Mouse (Mus musculus) embryonic facial prominence, embryonic 13.5 days (tissue): ENCODE measurements around the gene Pafah1b2. TPM values are rescaled to one million over a fixed set of nuclear protein-coding genes. Genes with fewer than 3 reads are reported as not detected.

ENCODE experiments used
- ATAC-seq: fragments of 200-750 bp; cut with Nextera tagmentation; 2 replicates; pipeline ENCODE4 v1.8.0; 2017; ENCODE audit warnings: low read depth; ENCODE audit not compliant: insufficient number of reproducible peaks, insufficient read depth, low FRiP score, low TSS enrichment
- H3K27ac ChIP-seq: fragments of 300-500 bp; sonication (generic); 2 replicates; pipeline ENCODE4 v1.5.1; 2015; ENCODE audit warnings: moderate library complexity, mild to moderate bottlenecking, inconsistent platforms
- H3K27me3 ChIP-seq: fragments of 300-500 bp; sonication (generic); 2 replicates; pipeline ENCODE4 v1.6.1; 2015; ENCODE audit warnings: mild to moderate bottlenecking, inconsistent platforms
- H3K36me3 ChIP-seq: fragments of 300-500 bp; sonication (generic); 2 replicates; pipeline ENCODE4 v1.6.1; 2015; ENCODE audit warnings: mild to moderate bottlenecking, inconsistent platforms
- H3K4me1 ChIP-seq: fragments of 300-500 bp; sonication (generic); 2 replicates; pipeline ENCODE4 v1.6.1; 2015; ENCODE audit warnings: inconsistent platforms
- H3K4me2 ChIP-seq: fragments of 300-500 bp; sonication (generic); 2 replicates; pipeline ENCODE4 v1.6.1; 2015; ENCODE audit warnings: moderate library complexity, mild to moderate bottlenecking, inconsistent platforms
- H3K4me3 ChIP-seq: fragments of 300-500 bp; sonication (generic); 2 replicates; pipeline ENCODE4 v1.5.1; 2015; ENCODE audit warnings: mild to moderate bottlenecking, inconsistent platforms
- H3K9ac ChIP-seq: fragments of 300-500 bp; sonication (generic); 2 replicates; pipeline ENCODE4 v1.6.1; 2015; ENCODE audit warnings: mild to moderate bottlenecking, inconsistent platforms
- H3K9me3 ChIP-seq: fragments of 300-500 bp; sonication (generic); 2 replicates; pipeline ENCODE4 v1.6.1; 2016; ENCODE audit warnings: inconsistent platforms
- WGBS: fragments of 180-500 bp; shearing (Covaris S2); methylation state at CpG from one replicate; pipeline ENCODE4 v1.1.7; 2015; ENCODE audit warnings: mixed read lengths; 5-methylcytosine and 5-hydroxymethylcytosine counted together
- polyA plus RNA-seq: library from polyadenylated mRNA; unstranded; fragments of >200 nt; fragmentation: Nextera tagmentation; extraction: Ambion mirVana; gene quantifications from 2 replicates; pipeline ENCODE4 v1.2.1, GENCODE M21; 2015

Pafah1b2 gene
- polyA plus RNA-seq, 1 experiment from 2014 or later, result 180 TPM

GRCm38 (mm10) chr9:46008931-46009668 lies 3.4 kb downstream of the Pafah1b2 start:
- Histone ChIP-seq H3K27ac (no peak overlapping the region), H3K4me1 (peaks cover 11% of the 10 kb centered on the region), H3K4me3 (no peak overlapping the region), H3K27me3 (no peaks in the 10 kb centered on the region), H3K4me2 (no peak overlapping the region), H3K9me3 (no peaks in the 10 kb centered on the region), H3K36me3 (no peaks in the 10 kb centered on the region), H3K9ac (no peak overlapping the region)
- WGBS, result 67% methylated on average over 7 of the region's 7 CpGs
- no peak for ATAC-seq

GRCm38 (mm10) chr9:46006224-46006623 lies 6.3 kb downstream of the Pafah1b2 start:
- WGBS, result 62% methylated on average over 5 of the region's 5 CpGs
- Histone ChIP-seq H3K4me2 (no peak overlapping the region), H3K27ac (no peak overlapping the region), H3K9ac (no peak overlapping the region), H3K4me1 (peaks cover 3% of the 10 kb centered on the region; the same call in 1 of the 2 replicates), H3K36me3 (no peaks in the 10 kb centered on the region), H3K9me3 (no peaks in the 10 kb centered on the region), H3K4me3 (no peak overlapping the region), H3K27me3 (no peaks in the 10 kb centered on the region)
- ATAC-seq, result no peak

GRCm38 (mm10) chr9:46004529-46004928 lies 8.0 kb downstream of the Pafah1b2 start:
- Histone ChIP-seq H3K27me3 (no peaks in the 10 kb centered on the region), H3K36me3 (no peaks in the 10 kb centered on the region), H3K9me3 (no peaks in the 10 kb centered on the region), H3K9ac (no peak overlapping the region), H3K4me1 (peaks cover 3% of the 10 kb centered on the region; the same call in 1 of the 2 replicates), H3K4me3 (no peak overlapping the region), H3K4me2 (no peak overlapping the region), H3K27ac (no peak overlapping the region)
- 67% methylated on average over 3 of the region's 3 CpGs for WGBS
- no peak for ATAC-seq

GRCm38 (mm10) chr9:46003729-46004128 lies 8.8 kb downstream of the Pafah1b2 start:
- Histone ChIP-seq H3K27ac (no peak overlapping the region), H3K4me1 (peaks cover 3% of the 10 kb centered on the region; the same call in 1 of the 2 replicates), H3K9ac (no peak overlapping the region), H3K4me3 (no peak overlapping the region), H3K27me3 (no peaks in the 10 kb centered on the region), H3K9me3 (no peaks in the 10 kb centered on the region), H3K4me2 (no peak overlapping the region), H3K36me3 (no peaks in the 10 kb centered on the region)
- 7% methylated on average over 7 of the region's 7 CpGs for WGBS
- ATAC-seq, result no peak

GRCm38 (mm10) chr9:45999009-45999408 lies 13.5 kb downstream of the Pafah1b2 start:
- ATAC-seq, result no peak
- Histone ChIP-seq H3K9me3 (no peaks in the 10 kb centered on the region), H3K36me3 (no peaks in the 10 kb centered on the region), H3K27me3 (no peaks in the 10 kb centered on the region), H3K4me3 (no peak overlapping the region), H3K4me2 (no peak overlapping the region), H3K9ac (no peak overlapping the region), H3K27ac (no peak overlapping the region), H3K4me1 (peaks cover 2% of the 10 kb centered on the region; the same call in 1 of the 2 replicates)
- 50% methylated on average over 4 of the region's 4 CpGs for WGBS

- peak overlapping the region; percentile 98 for H3K9ac ChIP-seq
- H3K4me3 ChIP-seq, result peak overlapping the region; percentile 97
- peaks cover 27% of the 10 kb centered on the region for H3K4me1 ChIP-seq
- H3K27ac ChIP-seq, result peak overlapping the region; percentile 95
- peak overlapping the region; percentile 75 for H3K4me2 ChIP-seq
- H3K9me3 ChIP-seq, result no peaks in the 10 kb centered on the region
- peak; percentile 53; the same call in 1 of the 2 replicates for ATAC-seq
- no peaks in the 10 kb centered on the region for H3K27me3 ChIP-seq
- 2% methylated on average over 4 of the region's 4 CpGs for WGBS
- H3K36me3 ChIP-seq, result peaks cover 11% of the 10 kb centered on the region
Measured at GRCm38 (mm10) chr9:45985229-45985567, 27.3 kb downstream of the Pafah1b2 start.

- Histone ChIP-seq H3K27ac (peak overlapping the region; percentile 95), H3K36me3 (peaks cover 11% of the 10 kb centered on the region), H3K4me3 (peak overlapping the region; percentile 97), H3K27me3 (no peaks in the 10 kb centered on the region), H3K9ac (peak overlapping the region; percentile 98), H3K4me2 (peak overlapping the region; percentile 75), H3K9me3 (no peaks in the 10 kb centered on the region), H3K4me1 (peaks cover 30% of the 10 kb centered on the region)
- WGBS, result under 1% methylated on average over 75 of the region's 76 CpGs
- ATAC-seq, result peak; percentile 86
Measured at GRCm38 (mm10) chr9:45984409-45985228, 27.9 kb downstream of the Pafah1b2 start.

GRCm38 (mm10) chr9:45983676-45984408 lies 28.6 kb downstream of the Pafah1b2 start:
- no peaks in the 10 kb centered on the region for H3K9me3 ChIP-seq
- peak overlapping the region; percentile 75 for H3K4me2 ChIP-seq
- under 1% methylated on average over 23 of the region's 23 CpGs for WGBS
- peaks cover 30% of the 10 kb centered on the region for H3K4me1 ChIP-seq
- no peak for ATAC-seq
- H3K27ac ChIP-seq, result peak overlapping the region; percentile 95
- H3K9ac ChIP-seq, result peak overlapping the region; percentile 98
- H3K36me3 ChIP-seq, result peaks cover 11% of the 10 kb centered on the region
- no peaks in the 10 kb centered on the region for H3K27me3 ChIP-seq
- peak overlapping the region; percentile 97 for H3K4me3 ChIP-seq

GRCm38 (mm10) chr9:45981331-45981730 lies 31.2 kb downstream of the Pafah1b2 start:
- H3K4me1 ChIP-seq, result peaks cover 30% of the 10 kb centered on the region

GRCm38 (mm10) chr9:45980611-45981010 lies 31.9 kb downstream of the Pafah1b2 start:
- WGBS, result 98% methylated on average over 1 of the region's 1 CpGs
- no peak for ATAC-seq
- no peaks in the 10 kb centered on the region for H3K27me3 ChIP-seq
- H3K9me3 ChIP-seq, result no peaks in the 10 kb centered on the region
- H3K4me2 ChIP-seq, result no peak overlapping the region
- no peak overlapping the region for H3K9ac ChIP-seq
- H3K4me1 ChIP-seq, result peaks cover 30% of the 10 kb centered on the region
- no peak overlapping the region for H3K27ac ChIP-seq
- H3K36me3 ChIP-seq, result peaks cover 26% of the 10 kb centered on the region
- H3K4me3 ChIP-seq, result no peak overlapping the region

More at GRCm38 (mm10) chr9:45981331-45981730, 31.2 kb downstream of the Pafah1b2 start:
- no peak overlapping the region for H3K27ac ChIP-seq
- ATAC-seq, result no peak
- no peaks in the 10 kb centered on the region for H3K9me3 ChIP-seq
- peaks cover 21% of the 10 kb centered on the region for H3K36me3 ChIP-seq
- no peak overlapping the region; the same call in 1 of the 2 replicates for H3K4me2 ChIP-seq
- no peak overlapping the region for H3K9ac ChIP-seq
- no peaks in the 10 kb centered on the region for H3K27me3 ChIP-seq
- no peak overlapping the region for H3K4me3 ChIP-seq

GRCm38 (mm10) chr9:45979778-45980177 lies 32.7 kb downstream of the Pafah1b2 start:
- Histone ChIP-seq H3K27me3 (no peaks in the 10 kb centered on the region), H3K36me3 (peaks cover 32% of the 10 kb centered on the region), H3K9ac (no peak overlapping the region), H3K4me2 (no peak overlapping the region), H3K4me1 (peaks cover 30% of the 10 kb centered on the region), H3K27ac (no peak overlapping the region), H3K9me3 (no peaks in the 10 kb centered on the region), H3K4me3 (no peak overlapping the region)
- no peak for ATAC-seq
- WGBS, result 89% methylated on average over 2 of the region's 2 CpGs
